Mouse (Mus musculus) small intestine, adult 10 weeks (tissue): ENCODE data around the gene Xlr5a. TPM values are rescaled to one million over a fixed set of nuclear protein-coding genes. Genes with fewer than 3 reads are reported as not detected.

Experiments
- polyA plus RNA-seq: library from polyadenylated mRNA; stranded (reverse); fragments of 350-450 nt; fragmentation: Illumina TruSeq; extraction: RNeasy Lipid Tissue Mini Kit (QIAGEN cat#74804); gene quantifications from one replicate; pipeline ENCODE4 v1.2.3, GENCODE M21; 2014; ENCODE audit warnings: low replicate concordance

Xlr5a gene
- not detected for polyA plus RNA-seq

GRCm38 (mm10) chrX:73292876-73293275 is at the start of gene Xlr5a, which contains the start of gene Xlr5c:
TSS of gene Xlr5a (minus strand) at chrX:73292976.
TSS of gene Xlr5c (minus strand) at chrX:73292976.

GRCm38 (mm10) chrX:73342483-73342895 is 49.7 kb upstream of the Xlr5a start, which contains the start of gene Zfp275:
TSS of gene Zfp275 (plus strand) at chrX:73342621.

GRCm38 (mm10) chrX:73336740-73337139 is 44.0 kb upstream of the Xlr5a start, which contains the start of gene Gm45015:
TSS of gene Gm45015 (minus strand) at chrX:73336840.

GRCm38 (mm10) chrX:73265270-73265669 is 27.5 kb downstream of the Xlr5a start, which contains the start of gene Xlr3c:
TSS of gene Xlr3c (minus strand) at chrX:73265390.

GRCm38 (mm10) chrX:73242821-73243325 is 49.9 kb downstream of the Xlr5a start, which contains the start of gene Xlr4c:
TSS of gene Xlr4c (minus strand) at chrX:73243130.

GRCm38 (mm10) chrX:73227914-73228605 is 64.7 kb downstream of the Xlr5a start, which contains the start of gene F8a:
TSS of gene F8a (plus strand) at chrX:73228291.

GRCm38 (mm10) chrX:73213819-73214564 is 78.8 kb downstream of the Xlr5a start, which contains the start of gene Xlr4b:
TSS of gene Xlr4b (plus strand) at chrX:73214333.

GRCm38 (mm10) chrX:73191934-73192333 is 100.8 kb downstream of the Xlr5a start, which contains the start of gene Xlr3b:
TSS of gene Xlr3b (plus strand) at chrX:73192207.

GRCm38 (mm10) chrX:73176889-73177288 is 115.9 kb downstream of the Xlr5a start, which contains the start of gene Spin2d:
TSS of gene Spin2d (minus strand) at chrX:73176989.

GRCm38 (mm10) chrX:73149350-73149749 is 143.4 kb downstream of the Xlr5a start, which contains the start of gene DXBay18:
TSS of gene DXBay18 (minus strand) at chrX:73149450.

GRCm38 (mm10) chrX:73148496-73148895 is 144.3 kb downstream of the Xlr5a start, which contains the start of gene Xlr5b:
TSS of gene Xlr5b (plus strand) at chrX:73148796.

GRCm38 (mm10) chrX:73116747-73117146 is 176.0 kb downstream of the Xlr5a start, which contains the start of gene Gm14685:
TSS of gene Gm14685 (plus strand) at chrX:73117047.

GRCm38 (mm10) chrX:73096941-73097508 is 195.8 kb downstream of the Xlr5a start, which contains the start of gene Xlr3a:
TSS of gene Xlr3a (minus strand) at chrX:73097095.

GRCm38 (mm10) chrX:73082267-73083055 is 210.3 kb downstream of the Xlr5a start, which contains the start of gene Xlr4a:
TSS of gene Xlr4a (minus strand) at chrX:73082478.

GRCm38 (mm10) chrX:73064415-73064793 is 228.4 kb downstream of the Xlr5a start, which contains the start of gene Pnma3:
TSS of gene Pnma3 (plus strand) at chrX:73064787.

Other genes with a start within 250 kb of the Xlr5a start
- not detected for gene Pnma3, start 228.2 kb downstream of the Xlr5a start, polyA plus RNA-seq
- gene Xlr4a, start 210.5 kb downstream of the Xlr5a start, polyA plus RNA-seq = 7.1 TPM
- 8.7 TPM for gene Xlr3a, start 195.9 kb downstream of the Xlr5a start, polyA plus RNA-seq
- not detected for gene Gm14685, start 175.9 kb downstream of the Xlr5a start, polyA plus RNA-seq
- gene Xlr5b, start 144.2 kb downstream of the Xlr5a start, polyA plus RNA-seq = not detected
- not detected for gene DXBay18, start 143.5 kb downstream of the Xlr5a start, polyA plus RNA-seq
- gene Spin2d, start 116.0 kb downstream of the Xlr5a start, polyA plus RNA-seq = not detected
- 7.8 TPM for gene Xlr3b, start 100.8 kb downstream of the Xlr5a start, polyA plus RNA-seq
- 25.4 TPM for gene Xlr4b, start 78.6 kb downstream of the Xlr5a start, polyA plus RNA-seq
- 9.3 TPM for gene F8a, start 64.7 kb downstream of the Xlr5a start, polyA plus RNA-seq
- 6.4 TPM for gene Xlr4c, start 49.8 kb downstream of the Xlr5a start, polyA plus RNA-seq
- not detected for gene Xlr3c, start 27.6 kb downstream of the Xlr5a start, polyA plus RNA-seq
- 0.48 TPM for gene Xlr5c, start within 50 bp of the Xlr5a start, polyA plus RNA-seq
- gene Gm45015, start 43.9 kb upstream of the Xlr5a start, polyA plus RNA-seq = not detected
- 6.1 TPM for gene Zfp275, start 49.6 kb upstream of the Xlr5a start, polyA plus RNA-seq
- not detected for gene Gm18336, start 105.8 kb upstream of the Xlr5a start, polyA plus RNA-seq
- gene Zfp92, start 118.1 kb upstream of the Xlr5a start, polyA plus RNA-seq = 1.2 TPM
- gene Trex2, start 142.4 kb upstream of the Xlr5a start, polyA plus RNA-seq = not detected
- 2.8 TPM for gene Haus7, start 166.1 kb upstream of the Xlr5a start, polyA plus RNA-seq
- 47.9 TPM for gene Bgn, start 190.6 kb upstream of the Xlr5a start, polyA plus RNA-seq
- gene Atp2b3, start 210.1 kb upstream of the Xlr5a start, polyA plus RNA-seq = not detected